Mouse (Mus musculus) bone marrow, adult 2 months (tissue): ENCODE data around the gene Zfp579.

Experiments
- CTCF ChIP-seq: fragments of 200-500 bp; IDR thresholded peaks from 2 replicates; pipeline ENCODE4 v1.5.1; 2011; ENCODE audit warnings: low read length, control low read depth; ENCODE audit not compliant: control insufficient read depth, insufficient read depth
- POLR2A ChIP-seq: fragments of 200-500 bp; IDR thresholded peaks from 2 replicates; pipeline ENCODE4 v1.6.1; 2011; ENCODE audit warnings: low read depth, mild to moderate bottlenecking, control low read depth, low read length, borderline replicate concordance; ENCODE audit not compliant: control insufficient read depth

DNA sequence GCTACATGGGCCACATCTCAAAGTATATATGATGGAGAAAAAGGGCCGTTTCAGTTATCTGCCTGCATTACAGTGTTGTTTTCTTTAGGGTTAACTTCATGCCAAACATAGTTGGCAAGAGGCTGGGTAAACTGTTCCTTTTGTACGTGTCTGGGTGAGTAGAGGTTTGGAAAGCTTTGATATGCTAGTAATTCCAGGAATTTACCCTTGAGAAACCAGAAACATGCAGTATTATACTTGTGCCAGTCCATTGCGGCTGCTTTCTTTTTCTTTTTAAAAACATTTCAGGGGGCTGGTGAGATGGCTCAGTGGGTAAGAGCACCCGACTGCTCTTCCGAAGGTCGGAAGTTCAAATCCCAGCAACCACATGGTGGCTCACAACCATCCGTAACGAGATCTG, 976 bp upstream of the Zfp579 start:
- TF ChIP-seq POLR2A (no peak), CTCF (no peak)
